Mouse (Mus musculus): ENCODE results near the gene Tmem119. TPM values are rescaled to one million over a fixed set of nuclear protein-coding genes. Genes with fewer than 3 reads are reported as not detected.
"Not testable (repeated sequence)": the region's sequence is repeated elsewhere in the genome, so short reads cannot be mapped to it uniquely, and the experiment has no call there.

Gene Tmem119
- total RNA-seq, 4 experiments from 2014 or later: 0.36 to 1.1 (median 0.77) TPM

- DNase-seq (ENCODE audit: low spot score in 2 of 2): no peak
Observed at GRCm38 (mm10) chr5:113789075-113789788, 11.1 kb downstream of the Tmem119 start.

- DNase-seq (ENCODE audit: low spot score in 2 of 2): no peak
Observed at GRCm38 (mm10) chr5:113788645-113789044, 11.7 kb downstream of the Tmem119 start.

- no peak for DNase-seq (ENCODE audit: low spot score in 2 of 2)
Observed at GRCm38 (mm10) chr5:113786985-113787384, 13.3 kb downstream of the Tmem119 start.

DNA sequence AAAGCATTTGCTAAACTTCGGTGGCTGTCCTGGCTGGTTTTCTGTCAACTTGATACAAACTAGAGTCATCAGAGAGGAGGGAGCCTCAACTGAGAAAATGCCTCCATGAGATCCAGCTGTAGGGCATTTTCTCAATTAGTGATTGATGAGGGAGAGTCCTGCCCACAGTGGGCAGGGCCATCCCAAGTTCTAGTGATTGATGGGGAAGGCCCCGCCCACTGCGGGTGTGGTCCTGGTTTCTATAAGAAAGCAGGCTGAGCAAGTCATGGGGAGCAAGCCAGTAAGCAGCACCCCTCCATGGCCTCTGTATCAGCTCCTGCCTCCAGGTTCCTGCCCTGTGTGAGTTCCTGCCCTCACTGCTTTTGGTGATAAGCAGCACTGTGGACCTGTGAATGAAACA lies 16.2 kb downstream of the Tmem119 start:
- not testable (repeated sequence) for DNase-seq (ENCODE audit: low spot score in 2 of 2)

DNA sequence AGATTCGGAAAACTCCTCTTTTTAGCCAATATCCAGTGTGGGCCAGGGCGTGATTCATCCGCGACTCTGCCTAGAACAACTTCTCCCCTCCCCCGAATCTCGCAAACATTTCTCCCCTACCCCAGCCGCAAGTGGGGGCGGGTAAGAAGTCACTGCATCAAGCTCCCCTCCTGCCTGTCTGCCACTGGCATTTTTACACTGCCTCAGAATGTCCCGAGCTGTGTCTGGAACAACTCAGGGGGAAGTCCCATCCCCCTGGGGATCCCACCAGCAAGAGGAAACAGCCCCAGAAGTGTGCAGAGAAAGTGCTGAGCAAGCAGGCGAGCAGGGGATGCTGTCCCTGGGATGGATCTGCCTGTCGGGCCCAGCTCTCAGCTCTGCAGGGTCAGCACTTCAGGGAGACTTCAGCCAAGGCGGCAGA lies 16.7 kb downstream of the Tmem119 start:
- DNase-seq (ENCODE audit: low spot score in 2 of 2): no peak

- no peak for DNase-seq (ENCODE audit: low spot score in 2 of 2)
Observed at GRCm38 (mm10) chr5:113782624-113783023, 17.7 kb downstream of the Tmem119 start.

DNA sequence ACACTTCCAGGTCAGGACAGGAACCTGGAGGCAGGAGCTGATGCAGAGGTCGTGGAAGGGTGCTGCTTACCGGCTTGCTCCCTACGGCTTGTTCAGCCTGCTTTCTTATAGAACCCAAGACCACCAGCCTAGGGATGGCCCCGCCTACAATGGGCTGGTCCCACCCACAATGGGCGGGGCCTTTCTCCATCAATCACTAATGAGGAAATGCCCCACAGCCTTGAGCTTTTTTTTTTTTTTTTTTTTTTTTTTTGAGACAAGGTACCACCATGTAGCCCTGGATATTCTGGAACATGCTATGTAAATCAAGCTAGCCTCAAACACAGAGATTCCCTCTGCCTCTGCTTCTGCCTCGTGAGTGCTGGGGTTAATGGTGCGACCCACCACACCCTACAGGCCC lies 18.4 kb downstream of the Tmem119 start:
- DNase-seq (ENCODE audit: low spot score in 2 of 2): no peak

GRCm38 (mm10) chr5:113781254-113781653 lies 19.1 kb downstream of the Tmem119 start:
- DNase-seq (ENCODE audit: low spot score in 2 of 2): no peak

- no peak for DNase-seq (ENCODE audit: low spot score in 2 of 2)
Observed at GRCm38 (mm10) chr5:113780763-113781162, 19.6 kb downstream of the Tmem119 start.

- DNase-seq (ENCODE audit: low spot score in 2 of 2): no peak
Observed at GRCm38 (mm10) chr5:113780082-113780752, 20.1 kb downstream of the Tmem119 start.

DNA sequence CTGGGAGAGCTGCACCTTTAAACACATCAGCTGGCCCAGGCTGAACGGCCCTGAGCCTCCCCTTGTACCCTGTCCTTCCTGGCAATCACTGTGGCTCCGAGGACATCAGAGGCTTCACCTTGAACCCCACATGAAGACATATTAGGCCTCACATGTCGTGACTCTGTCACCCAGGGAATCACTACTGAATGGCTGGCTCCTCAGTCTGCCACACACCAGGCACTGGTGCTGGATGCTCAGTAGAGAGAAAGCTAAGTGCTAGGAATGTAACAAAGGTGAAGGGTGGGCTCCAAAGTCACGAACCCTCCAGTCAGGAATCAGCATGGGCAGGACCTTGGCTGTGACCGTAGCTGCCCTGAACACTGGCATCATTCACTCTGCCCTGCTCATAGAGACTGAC lies 20.7 kb downstream of the Tmem119 start:
- DNase-seq (ENCODE audit: low spot score in 2 of 2): no peak

DNA sequence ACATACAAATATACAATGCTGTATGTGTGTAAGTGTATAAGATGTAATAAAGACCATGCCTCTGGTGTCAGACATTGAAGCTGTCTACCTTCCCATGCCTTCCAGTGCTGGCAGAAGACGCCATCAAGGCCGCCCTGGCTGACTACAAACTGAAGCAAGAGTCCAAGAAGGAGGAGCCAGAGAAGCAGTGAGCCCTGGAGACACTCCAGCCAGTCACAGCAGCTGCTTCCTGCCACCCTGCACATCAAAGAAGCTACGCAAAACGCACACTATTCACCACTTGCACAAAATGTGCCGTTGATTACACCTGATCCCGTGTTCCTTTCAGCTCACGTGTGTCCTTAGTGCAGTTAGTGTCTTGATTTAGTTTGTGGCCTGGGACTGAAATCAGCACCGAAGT lies 22.6 kb downstream of the Tmem119 start:
- DNase-seq (ENCODE audit: low spot score in 2 of 2): not testable (repeated sequence)

GRCm38 (mm10) chr5:113776896-113777226 lies 23.5 kb downstream of the Tmem119 start:
- no peak for DNase-seq (ENCODE audit: low spot score in 2 of 2)

DNA sequence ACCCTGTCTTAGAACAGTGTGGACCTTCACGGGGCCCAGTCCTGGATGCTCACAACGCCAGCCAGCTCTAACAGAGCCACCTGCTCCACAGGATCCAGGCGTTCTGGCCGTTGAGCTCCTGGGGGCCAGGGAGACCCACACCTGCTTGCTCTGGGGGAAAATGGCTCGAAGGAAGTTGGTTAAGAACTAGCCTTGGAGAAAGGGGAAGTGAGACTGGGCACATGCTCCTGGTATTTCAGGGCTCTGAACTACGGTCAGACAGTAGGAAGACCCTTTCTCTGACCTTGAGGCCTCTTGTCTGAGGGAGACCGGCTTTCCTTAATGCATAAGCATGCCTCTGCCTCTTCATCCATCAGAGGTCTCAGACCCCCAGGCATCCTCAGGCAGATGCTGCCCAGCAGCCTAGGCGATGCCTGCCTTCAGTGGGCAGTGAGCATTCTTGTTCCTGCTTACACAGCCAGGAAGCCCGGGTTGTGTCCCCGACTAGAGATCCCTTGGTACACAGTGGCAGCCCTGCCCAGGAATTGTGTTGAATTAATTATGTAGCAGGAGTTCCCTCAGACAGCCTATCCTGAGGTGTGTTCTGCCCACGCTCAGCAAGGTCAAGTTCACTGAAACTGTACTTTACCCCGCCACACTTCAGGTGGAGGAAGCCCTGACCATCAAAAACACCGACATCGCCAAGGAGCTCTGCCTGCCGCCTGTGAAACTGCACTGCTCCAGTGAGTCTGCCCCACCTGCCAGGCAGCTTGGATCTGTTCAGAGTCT lies 24.0 kb downstream of the Tmem119 start:
- no peak for DNase-seq (ENCODE audit: low spot score in 2 of 2)

- no peak for DNase-seq (ENCODE audit: low spot score in 2 of 2)
Observed at GRCm38 (mm10) chr5:113775585-113775984, 24.7 kb downstream of the Tmem119 start.

GRCm38 (mm10) chr5:113773664-113774063 lies 26.7 kb downstream of the Tmem119 start:
- DNase-seq (ENCODE audit: low spot score in 2 of 2): peak; percentile 79 to 85

GRCm38 (mm10) chr5:113772905-113773519 lies 27.3 kb downstream of the Tmem119 start:
- no peak for DNase-seq (ENCODE audit: low spot score in 2 of 2)

DNA sequence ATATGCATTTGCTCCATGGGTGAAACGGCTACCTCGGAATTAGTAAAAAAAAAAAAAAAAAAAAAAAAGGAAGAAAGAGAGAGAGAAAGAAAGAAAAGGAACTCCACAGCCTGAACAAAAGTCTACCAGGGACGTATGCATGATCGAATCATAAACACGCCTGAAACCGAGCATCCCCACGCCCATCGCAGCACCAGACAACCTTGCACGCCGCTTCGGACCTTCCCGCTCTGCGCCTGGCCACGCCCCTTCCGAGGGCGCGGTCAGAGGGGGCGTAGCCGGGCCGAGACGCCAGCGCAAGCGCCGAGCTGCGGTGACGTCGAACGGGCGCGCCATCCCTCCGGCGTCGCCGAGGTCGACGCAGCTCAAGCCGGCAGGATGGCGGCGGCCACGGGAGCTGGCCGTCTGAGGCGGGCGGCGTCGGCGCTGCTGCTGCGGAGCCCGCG lies 27.8 kb downstream of the Tmem119 start, which contains the start of the genes Sart3 and Iscu:
Sart3 (minus strand) TSS at position 61 of the 446 bp plus-strand sequence.
Iscu (plus strand) TSS at position 299 of the 446 bp plus-strand sequence.
- DNase-seq (ENCODE audit: low spot score in 2 of 2): peak; percentile 86 to 90

GRCm38 (mm10) chr5:113771213-113772162 lies 28.8 kb downstream of the Tmem119 start:
- DNase-seq (ENCODE audit: low spot score in 2 of 2): peak; percentile 77 to 82

GRCm38 (mm10) chr5:113768806-113769205 lies 31.5 kb downstream of the Tmem119 start:
- DNase-seq (ENCODE audit: low spot score in 2 of 2): no peak

Data from gastrocnemius, adult 8-10 months (tissue).